Mouse (Mus musculus) lung, embryonic 14.5 days (tissue): Measurements from ENCODE around the gene Serpinb6a. TPM values are rescaled to one million over a fixed set of nuclear protein-coding genes. Genes with fewer than 3 reads are reported as not detected.

Experiments used
- ATAC-seq: fragments of 200-750 bp; cut with Nextera tagmentation; 2 replicates; pipeline ENCODE4 v1.8.0; 2017; ENCODE audit warnings: mild to moderate bottlenecking, moderate TSS enrichment, moderate library complexity; ENCODE audit not compliant: insufficient read depth
- DNase-seq: peaks from one replicate; pipeline ENCODE4 v3.0.0-alpha.2; 2015
- H3K27ac ChIP-seq: fragments of 300-500 bp; sonication (generic); 2 replicates; pipeline ENCODE4 v1.5.1; 2014; ENCODE audit warnings: low read depth, mild to moderate bottlenecking, moderate library complexity
- H3K27me3 ChIP-seq: fragments of 300-500 bp; sonication (generic); 2 replicates; pipeline ENCODE4 v1.6.1; 2014; ENCODE audit warnings: low read length, control low read depth; ENCODE audit not compliant: insufficient read depth
- H3K36me3 ChIP-seq: fragments of 300-500 bp; sonication (generic); 2 replicates; pipeline ENCODE4 v1.6.1; 2014; ENCODE audit warnings: control low read depth; ENCODE audit not compliant: insufficient read depth
- H3K4me1 ChIP-seq: fragments of 300-500 bp; sonication (generic); 2 replicates; pipeline ENCODE4 v1.6.1; 2014; ENCODE audit warnings: antibody characterized with exemption, control low read depth; ENCODE audit not compliant: insufficient read depth
- H3K4me2 ChIP-seq: fragments of 300-500 bp; sonication (generic); 2 replicates; pipeline ENCODE4 v1.6.1; 2014; ENCODE audit warnings: mild to moderate bottlenecking
- H3K4me3 ChIP-seq: fragments of 300-500 bp; sonication (generic); 2 replicates; pipeline ENCODE4 v1.5.1; 2014; ENCODE audit warnings: low read depth, low read length
- H3K9ac ChIP-seq: fragments of 300-500 bp; sonication (generic); 2 replicates; pipeline ENCODE4 v1.6.1; 2014
- H3K9me3 ChIP-seq: fragments of 300-500 bp; sonication (generic); 2 replicates; pipeline ENCODE4 v1.6.1; 2016; ENCODE audit warnings: low read depth, low read length, control low read depth
- CTCF ChIP-seq: IDR thresholded peaks from 2 replicates; pipeline ENCODE4 v1.5.1; 2016; ENCODE audit warnings: antibody characterized with exemption, low read depth
- WGBS: fragments of 180-500 bp; shearing (Covaris S2); extraction: QIAGEN DNeasy Blood & Tissue Kit; methylation state at CpG from one replicate; pipeline ENCODE4 v1.1.7; 2014; 5-methylcytosine and 5-hydroxymethylcytosine counted together
- polyA plus RNA-seq: library from polyadenylated mRNA; unstranded; fragments of >200 nt; fragmentation: Nextera tagmentation; extraction: Ambion mirVana; gene quantifications from 2 replicates; pipeline ENCODE4 v1.2.1, GENCODE M21; 2014

Gene Serpinb6a
- 62.3 and 68.3 TPM in 2 replicates for polyA plus RNA-seq

DNA sequence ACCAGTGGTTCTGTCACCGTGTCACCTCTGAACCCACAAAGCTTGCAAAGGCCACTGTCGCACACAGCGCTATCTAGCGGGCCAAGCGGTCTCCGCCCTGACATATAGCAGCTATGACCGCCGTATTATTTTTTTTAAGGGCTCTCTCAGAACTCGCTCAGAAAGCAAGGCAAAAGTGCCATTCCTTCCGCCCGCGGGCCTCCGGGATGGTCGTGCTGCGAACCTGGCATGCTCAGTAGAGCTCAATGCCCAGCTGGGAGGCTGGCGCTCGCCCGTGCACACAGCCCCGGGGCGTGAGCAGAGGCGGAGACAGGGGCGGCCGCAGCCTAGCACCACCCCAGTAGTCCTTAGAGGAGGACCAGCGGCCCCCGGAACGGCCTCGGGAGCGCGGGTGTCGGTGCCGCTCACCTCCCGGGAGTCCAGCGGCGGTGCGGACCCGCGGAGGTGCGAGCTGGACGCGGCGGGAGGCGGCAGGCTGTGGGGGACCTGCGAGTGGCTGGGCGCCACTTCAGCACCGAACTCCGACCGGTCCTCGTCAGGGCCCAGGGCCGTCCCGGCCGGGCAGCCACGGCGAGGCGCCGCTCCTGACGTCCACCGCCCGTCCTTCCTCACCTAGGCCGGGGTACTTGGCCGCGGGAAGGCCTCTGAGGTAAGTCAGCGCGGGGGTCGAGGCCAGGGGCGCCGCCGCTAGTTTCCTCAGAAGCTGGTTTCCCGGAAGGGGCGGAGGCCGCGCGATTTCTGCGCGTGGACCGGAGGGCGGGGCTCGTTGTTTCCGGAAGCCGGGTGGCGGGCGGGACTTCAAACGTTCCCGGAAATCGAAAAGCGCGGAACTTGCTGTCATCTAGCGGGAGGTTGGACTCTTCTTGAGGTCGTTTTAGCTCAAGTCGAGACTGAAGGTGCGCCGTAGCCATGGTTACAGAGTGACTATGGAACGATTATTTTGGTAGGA is at the start of gene Serpinb6a, which contains the start of gene Ripk1:
TSS of gene Serpinb6a (minus strand) at position 737 of the 949 bp plus-strand sequence.
TSS of gene Ripk1 (plus strand) at position 306 of the 949 bp plus-strand sequence.
- WGBS = under 1% methylated on average over 92 of the region's 92 CpGs
- Histone ChIP-seq H3K27ac (peak within 1 kb of the TSS; percentile 85), H3K4me1 (no peaks in the 10 kb centered on the region), H3K9ac (peak within 1 kb of the TSS; percentile 87), H3K9me3 (no peaks in the 10 kb centered on the region), H3K36me3 (no peaks in the 10 kb centered on the region), H3K4me3 (peak within 1 kb of the TSS; percentile 98), H3K27me3 (no peaks in the 10 kb centered on the region), H3K4me2 (peak within 1 kb of the TSS; percentile 73)
- ATAC-seq (peak; percentile 99), DNase-seq (peak; percentile 94)
- TF ChIP-seq CTCF = peak; percentile 61

- Histone ChIP-seq H3K4me2 (no peak overlapping the region), H3K27ac (no peak overlapping the region), H3K9me3 (no peaks in the 10 kb centered on the region), H3K4me3 (no peak overlapping the region), H3K36me3 (peaks cover 26% of the 10 kb centered on the region; the same call in 1 of the 2 replicates), H3K27me3 (no peaks in the 10 kb centered on the region), H3K4me1 (no peaks in the 10 kb centered on the region), H3K9ac (no peak overlapping the region)
- TF ChIP-seq CTCF = no peak
- ATAC-seq (no peak), DNase-seq (no peak)
- 77% methylated on average over 3 of the region's 3 CpGs for WGBS
These were observed 49.1 kb upstream of the Serpinb6a start for GRCm38 (mm10) chr13:34051692-34052091.

GRCm38 (mm10) chr13:34050479-34050878 is 47.9 kb upstream of the Serpinb6a start:
- 89% methylated on average over 8 of the region's 8 CpGs for WGBS
- ATAC-seq (no peak), DNase-seq (no peak)
- H3K27me3 ChIP-seq = no peaks in the 10 kb centered on the region
- H3K4me2 ChIP-seq = no peak overlapping the region
- H3K4me1 ChIP-seq = no peaks in the 10 kb centered on the region
- no peak overlapping the region for H3K9ac ChIP-seq
- no peak for TF ChIP-seq CTCF
- H3K27ac ChIP-seq = no peak overlapping the region
- H3K4me3 ChIP-seq = no peak overlapping the region
- H3K36me3 ChIP-seq = peaks cover 26% of the 10 kb centered on the region; the same call in 1 of the 2 replicates
- H3K9me3 ChIP-seq = no peaks in the 10 kb centered on the region

- no peak for DNase-seq
- no peak overlapping the region for H3K4me2 ChIP-seq
- no peaks in the 10 kb centered on the region for H3K27me3 ChIP-seq
- no peaks in the 10 kb centered on the region for H3K9me3 ChIP-seq
- no peak for TF ChIP-seq CTCF
- WGBS = 87% methylated on average over 3 of the region's 3 CpGs
- no peak for ATAC-seq
- 0 out of 2 replicates have a peak, but pooled peaks cover 22% of the 10 kb centered on the region for H3K36me3 ChIP-seq
- H3K27ac ChIP-seq = no peak overlapping the region
- no peaks in the 10 kb centered on the region for H3K4me1 ChIP-seq
- H3K9ac ChIP-seq = no peak overlapping the region
- no peak overlapping the region for H3K4me3 ChIP-seq
These were observed 44.9 kb upstream of the Serpinb6a start for GRCm38 (mm10) chr13:34047526-34047925.

DNA sequence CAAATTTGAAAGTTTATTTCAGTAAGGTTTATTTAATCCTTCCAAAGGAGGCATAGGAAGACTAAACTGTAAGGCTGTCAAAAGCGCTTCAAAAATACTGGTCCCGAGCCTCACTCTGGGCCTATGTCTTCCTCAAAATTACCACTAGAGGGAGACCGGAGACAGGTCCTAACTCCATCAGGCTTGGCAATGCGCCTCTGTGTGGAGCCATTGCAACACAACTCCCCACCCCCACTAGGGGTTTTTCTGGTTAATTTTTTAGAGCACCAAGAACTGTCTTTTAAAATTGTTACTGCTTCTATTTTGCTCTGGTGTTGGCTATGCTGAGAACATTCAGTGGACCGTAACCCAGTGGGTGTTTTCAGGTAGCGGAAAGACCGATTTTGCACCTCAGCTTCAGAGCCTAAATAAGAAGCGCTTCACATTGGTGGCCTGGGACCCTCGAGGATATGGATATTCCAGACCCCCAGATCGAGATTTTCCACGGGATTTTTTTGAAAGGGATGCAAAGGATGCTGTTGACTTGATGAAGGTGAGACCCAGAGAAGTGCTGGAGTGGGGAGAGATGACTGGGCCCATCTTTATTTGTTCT is 43.9 kb upstream of the Serpinb6a start:
- Histone ChIP-seq H3K27me3 (no peaks in the 10 kb centered on the region), H3K27ac (no peak overlapping the region), H3K9ac (no peak overlapping the region), H3K4me1 (no peaks in the 10 kb centered on the region), H3K9me3 (no peaks in the 10 kb centered on the region), H3K4me2 (no peak overlapping the region), H3K36me3 (0 out of 2 replicates have a peak, but pooled peaks cover 19% of the 10 kb centered on the region), H3K4me3 (no peak overlapping the region)
- WGBS = 40% methylated on average over 11 of the region's 11 CpGs
- TF ChIP-seq CTCF = peak; percentile 92
- DNase-seq = peak; percentile 95
- peak; percentile 91 for ATAC-seq

GRCm38 (mm10) chr13:34045511-34046249 is 43.1 kb upstream of the Serpinb6a start:
- WGBS = 48% methylated on average over 5 of the region's 5 CpGs
- H3K27me3 ChIP-seq = no peaks in the 10 kb centered on the region
- no peak overlapping the region for H3K4me3 ChIP-seq
- H3K27ac ChIP-seq = no peak overlapping the region
- no peak for ATAC-seq
- H3K36me3 ChIP-seq = 0 out of 2 replicates have a peak, but pooled peaks cover 17% of the 10 kb centered on the region
- H3K4me1 ChIP-seq = no peaks in the 10 kb centered on the region
- no peak for DNase-seq
- no peak for TF ChIP-seq CTCF
- no peak overlapping the region for H3K4me2 ChIP-seq
- no peak overlapping the region for H3K9ac ChIP-seq
- no peaks in the 10 kb centered on the region for H3K9me3 ChIP-seq
